Mouse (Mus musculus) stomach, embryonic 14.5 days (tissue): Measurements from ENCODE around the gene Trpv3. TPM values are rescaled to one million over a fixed set of nuclear protein-coding genes. Genes with fewer than 3 reads are reported as not detected.

ENCODE experiments used
- ATAC-seq: fragments of 200-750 bp; cut with Nextera tagmentation; 2 replicates; pipeline ENCODE4 v1.8.0; 2017; ENCODE audit warnings: low read depth, moderate TSS enrichment; ENCODE audit not compliant: insufficient number of reproducible peaks, insufficient read depth, low FRiP score
- H3K27ac ChIP-seq: fragments of 300-500 bp; sonication (generic); 2 replicates; pipeline ENCODE4 v1.5.1; 2014; ENCODE audit warnings: mild to moderate bottlenecking, low read length, moderate library complexity, mixed read lengths
- H3K27me3 ChIP-seq: fragments of 300-500 bp; sonication (generic); 2 replicates; pipeline ENCODE4 v1.6.1; 2014; ENCODE audit warnings: low read length, control low read depth, mixed read lengths; ENCODE audit not compliant: control insufficient read depth, insufficient read depth
- H3K36me3 ChIP-seq: fragments of 300-500 bp; sonication (generic); 2 replicates; pipeline ENCODE4 v1.6.1; 2014; ENCODE audit warnings: mild to moderate bottlenecking, control low read depth, low read length, moderate library complexity, mixed read lengths; ENCODE audit not compliant: control insufficient read depth, insufficient read depth
- H3K4me1 ChIP-seq: fragments of 300-500 bp; sonication (generic); 2 replicates; pipeline ENCODE4 v1.6.1; 2014; ENCODE audit warnings: low read length, control low read depth, mixed read lengths; ENCODE audit not compliant: control insufficient read depth, insufficient read depth
- H3K4me2 ChIP-seq: fragments of 300-500 bp; sonication (generic); replicated peaks from 2 replicates; pipeline ENCODE4 v1.6.1; 2014; ENCODE audit warnings: low read depth, low read length, control low read depth
- H3K4me3 ChIP-seq: fragments of 300-500 bp; sonication (generic); 2 replicates; pipeline ENCODE4 v1.5.1; 2014; ENCODE audit warnings: low read depth, low read length, control low read depth
- H3K9ac ChIP-seq: fragments of 300-500 bp; sonication (generic); replicated peaks from 2 replicates; pipeline ENCODE4 v1.6.1; 2014; ENCODE audit warnings: low read depth, mild to moderate bottlenecking, control low read depth, low read length, moderate library complexity, mixed read lengths
- H3K9me3 ChIP-seq: fragments of 300-500 bp; sonication (generic); 2 replicates; pipeline ENCODE4 v1.6.1; 2016; ENCODE audit warnings: low read depth, low read length, control low read depth; ENCODE audit not compliant: control insufficient read depth
- WGBS: fragments of 180-500 bp; shearing (Covaris S2); extraction: QIAGEN DNeasy Blood & Tissue Kit; methylation state at CpG from one replicate; pipeline ENCODE4 v1.1.7; 2014; 5-methylcytosine and 5-hydroxymethylcytosine counted together
- polyA plus RNA-seq: library from polyadenylated mRNA; unstranded; fragments of >200 nt; fragmentation: Nextera tagmentation; extraction: Ambion mirVana; gene quantifications from 2 replicates; pipeline ENCODE4 v1.2.1, GENCODE M21; 2014

The Trpv3 gene
- 0.12 and 0.42 TPM in 2 replicates for polyA plus RNA-seq

GRCm38 (mm10) chr11:73267267-73267666 is at the start of gene Trpv3:
Trpv3 (plus strand) TSS chr11:73267388.
- H3K4me2 ChIP-seq: no peak within 1 kb of the TSS
- H3K9me3 ChIP-seq: no peaks in the 10 kb centered on the region
- no peaks in the 10 kb centered on the region for H3K27me3 ChIP-seq
- H3K4me1 ChIP-seq: no peaks in the 10 kb centered on the region
- no peak within 1 kb of the TSS for H3K9ac ChIP-seq
- no peaks in the 10 kb centered on the region for H3K36me3 ChIP-seq
- ATAC-seq: 0 out of 2 replicates have a peak, but pooled peaks have one; percentile 63
- no peak within 1 kb of the TSS for H3K27ac ChIP-seq
- 66% methylated on average over 7 of the region's 7 CpGs for WGBS
- no peak within 1 kb of the TSS for H3K4me3 ChIP-seq

GRCm38 (mm10) chr11:73219671-73220070 is 47.5 kb upstream of the Trpv3 start:
- Histone ChIP-seq H3K9ac (no peak overlapping the region), H3K27me3 (no peaks in the 10 kb centered on the region), H3K36me3 (no peaks in the 10 kb centered on the region), H3K27ac (no peak overlapping the region), H3K4me3 (no peak overlapping the region), H3K4me1 (no peaks in the 10 kb centered on the region), H3K4me2 (no peak overlapping the region), H3K9me3 (no peaks in the 10 kb centered on the region)
- ATAC-seq: no peak
- WGBS: 60% methylated on average over 2 of the region's 2 CpGs

- H3K4me1 ChIP-seq: no peaks in the 10 kb centered on the region
- WGBS: 87% methylated on average over 1 of the region's 1 CpGs
- H3K9ac ChIP-seq: no peak overlapping the region
- ATAC-seq: no peak
- no peak overlapping the region for H3K4me2 ChIP-seq
- H3K27me3 ChIP-seq: no peaks in the 10 kb centered on the region
- H3K27ac ChIP-seq: no peak overlapping the region
- no peaks in the 10 kb centered on the region for H3K36me3 ChIP-seq
- H3K4me3 ChIP-seq: no peak overlapping the region
- no peaks in the 10 kb centered on the region for H3K9me3 ChIP-seq
Observed at GRCm38 (mm10) chr11:73220651-73221050, 46.5 kb upstream of the Trpv3 start.

DNA sequence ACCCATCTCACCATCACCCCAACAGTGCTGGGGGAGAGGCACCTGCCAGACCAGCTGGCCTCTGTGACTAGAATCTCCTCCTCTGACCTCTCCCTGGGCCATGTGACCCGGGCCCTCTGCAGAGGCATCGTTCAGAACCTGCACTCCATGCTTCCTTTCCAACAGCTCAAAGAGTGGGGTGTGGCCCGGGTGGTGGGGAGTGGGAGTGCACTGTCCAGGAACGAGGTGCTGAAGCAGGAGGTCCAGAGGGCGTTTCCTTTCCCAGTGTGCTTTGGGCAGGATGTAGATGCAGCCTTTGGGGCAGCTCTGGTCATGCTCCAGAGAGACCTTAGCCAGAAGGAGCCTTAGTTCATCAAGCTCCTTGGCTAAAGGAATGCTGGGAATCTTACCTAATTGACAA is 44.3 kb upstream of the Trpv3 start:
- Histone ChIP-seq H3K36me3 (no peaks in the 10 kb centered on the region), H3K9ac (no peak overlapping the region), H3K4me2 (no peak overlapping the region), H3K27ac (no peak overlapping the region), H3K4me1 (no peaks in the 10 kb centered on the region), H3K27me3 (no peaks in the 10 kb centered on the region), H3K4me3 (no peak overlapping the region), H3K9me3 (no peaks in the 10 kb centered on the region)
- 0 out of 2 replicates have a peak, but pooled peaks have one; percentile 18 for ATAC-seq
- WGBS: 18% methylated on average over 5 of the region's 5 CpGs

DNA sequence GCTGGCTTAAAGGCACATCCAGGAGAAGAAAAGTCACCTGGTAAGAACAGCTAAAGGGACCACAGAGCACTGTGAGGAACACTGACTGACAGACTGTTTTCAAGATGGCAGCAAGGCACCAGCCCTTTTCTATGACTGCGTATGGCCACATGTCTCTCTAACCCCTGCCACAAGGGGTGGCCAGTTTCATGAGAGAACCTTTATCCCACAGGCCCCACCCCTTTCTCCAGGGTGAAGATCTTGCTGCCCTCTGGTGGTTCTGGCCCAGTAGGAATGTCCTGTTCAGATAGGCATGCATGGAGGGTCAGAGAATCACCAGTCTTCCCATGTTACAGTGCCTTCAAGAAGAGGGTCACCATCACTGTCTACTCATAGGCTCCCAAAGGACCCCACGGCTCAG is 43.2 kb upstream of the Trpv3 start:
- no peaks in the 10 kb centered on the region for H3K36me3 ChIP-seq
- no peak overlapping the region for H3K4me2 ChIP-seq
- H3K9ac ChIP-seq: no peak overlapping the region
- no peak for ATAC-seq
- no peaks in the 10 kb centered on the region for H3K4me1 ChIP-seq
- H3K4me3 ChIP-seq: no peak overlapping the region
- WGBS: 71% methylated on average over 2 of the region's 2 CpGs
- H3K27me3 ChIP-seq: no peaks in the 10 kb centered on the region
- no peak overlapping the region for H3K27ac ChIP-seq
- H3K9me3 ChIP-seq: no peaks in the 10 kb centered on the region

- 85% methylated on average over 6 of the region's 6 CpGs for WGBS
- H3K4me1 ChIP-seq: no peaks in the 10 kb centered on the region
- H3K4me3 ChIP-seq: no peak overlapping the region
- no peak overlapping the region for H3K9ac ChIP-seq
- no peaks in the 10 kb centered on the region for H3K27me3 ChIP-seq
- H3K9me3 ChIP-seq: no peaks in the 10 kb centered on the region
- no peaks in the 10 kb centered on the region for H3K36me3 ChIP-seq
- H3K4me2 ChIP-seq: no peak overlapping the region
- H3K27ac ChIP-seq: no peak overlapping the region
- no peak for ATAC-seq
Observed at GRCm38 (mm10) chr11:73225856-73226255, 41.3 kb upstream of the Trpv3 start.

DNA sequence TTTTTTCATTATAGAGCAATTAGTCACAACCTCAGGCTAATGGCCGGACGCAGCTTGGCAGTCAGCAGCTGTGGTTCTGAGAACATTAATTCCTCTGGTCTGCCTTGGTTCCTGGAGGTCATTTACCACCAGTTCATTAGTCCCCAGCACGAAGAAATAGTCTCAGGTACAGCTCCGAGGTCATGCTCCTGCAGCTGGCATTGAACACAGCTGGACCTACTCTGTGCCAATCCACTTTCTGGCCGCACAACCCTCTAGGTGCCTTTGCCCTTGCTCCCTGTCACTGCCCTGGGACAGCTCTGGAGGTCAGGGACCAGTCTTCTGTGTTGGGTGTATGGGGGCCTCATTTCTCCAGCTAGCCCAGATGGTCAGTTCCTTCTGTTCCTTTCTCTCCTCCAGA is 38.3 kb upstream of the Trpv3 start:
- no peaks in the 10 kb centered on the region for H3K36me3 ChIP-seq
- H3K27ac ChIP-seq: no peak overlapping the region
- no peak for ATAC-seq
- H3K9ac ChIP-seq: no peak overlapping the region
- H3K4me2 ChIP-seq: no peak overlapping the region
- H3K4me3 ChIP-seq: no peak overlapping the region
- 66% methylated on average over 5 of the region's 5 CpGs for WGBS
- no peaks in the 10 kb centered on the region for H3K9me3 ChIP-seq
- no peaks in the 10 kb centered on the region for H3K27me3 ChIP-seq
- no peaks in the 10 kb centered on the region for H3K4me1 ChIP-seq

- 88% methylated on average over 5 of the region's 5 CpGs for WGBS
- Histone ChIP-seq H3K4me2 (no peak overlapping the region), H3K4me3 (no peak overlapping the region), H3K9ac (no peak overlapping the region), H3K27me3 (no peaks in the 10 kb centered on the region), H3K4me1 (no peaks in the 10 kb centered on the region), H3K27ac (no peak overlapping the region), H3K9me3 (no peaks in the 10 kb centered on the region), H3K36me3 (no peaks in the 10 kb centered on the region)
- ATAC-seq: no peak
Observed at GRCm38 (mm10) chr11:73230081-73230480, 37.1 kb upstream of the Trpv3 start.

GRCm38 (mm10) chr11:73232513-73232912 is 34.7 kb upstream of the Trpv3 start:
- Histone ChIP-seq H3K4me1 (peaks cover 13% of the 10 kb centered on the region), H3K4me3 (no peak overlapping the region), H3K27ac (no peak overlapping the region), H3K9me3 (no peaks in the 10 kb centered on the region), H3K4me2 (no peak overlapping the region), H3K27me3 (no peaks in the 10 kb centered on the region), H3K9ac (no peak overlapping the region), H3K36me3 (no peaks in the 10 kb centered on the region)
- 55% methylated on average over 2 of the region's 2 CpGs for WGBS
- ATAC-seq: no peak
